Mouse (Mus musculus): ENCODE results near the gene Nfkbie. TPM values are rescaled to one million over a fixed set of nuclear protein-coding genes. Genes with fewer than 3 reads are reported as not detected.

Nfkbie gene
- polyA plus RNA-seq, 1 experiment: 6.2 TPM

- peaks cover 4% of the 10 kb centered on the region; the same call in 1 of the 2 replicates for H3K4me1 ChIP-seq (ENCODE audit: control insufficient read depth, insufficient read depth, low read length)
- no peak overlapping the region for H3K27ac ChIP-seq (ENCODE audit: insufficient read depth, low read length)
- H3K4me3 ChIP-seq (ENCODE audit: insufficient read depth, low read length): no peak overlapping the region
- no peak for TF ChIP-seq CTCF (IDR thresholded peaks at IDR 0.05; ENCODE audit: borderline replicate concordance, insufficient read depth, low read length)
- TF ChIP-seq POLR2A (IDR thresholded peaks at IDR 0.05; ENCODE audit: low read depth, low read length): no peak
Observed at GRCm38 (mm10) chr17:45598891-45599290, 43.4 kb downstream of the Nfkbie start.

DNA sequence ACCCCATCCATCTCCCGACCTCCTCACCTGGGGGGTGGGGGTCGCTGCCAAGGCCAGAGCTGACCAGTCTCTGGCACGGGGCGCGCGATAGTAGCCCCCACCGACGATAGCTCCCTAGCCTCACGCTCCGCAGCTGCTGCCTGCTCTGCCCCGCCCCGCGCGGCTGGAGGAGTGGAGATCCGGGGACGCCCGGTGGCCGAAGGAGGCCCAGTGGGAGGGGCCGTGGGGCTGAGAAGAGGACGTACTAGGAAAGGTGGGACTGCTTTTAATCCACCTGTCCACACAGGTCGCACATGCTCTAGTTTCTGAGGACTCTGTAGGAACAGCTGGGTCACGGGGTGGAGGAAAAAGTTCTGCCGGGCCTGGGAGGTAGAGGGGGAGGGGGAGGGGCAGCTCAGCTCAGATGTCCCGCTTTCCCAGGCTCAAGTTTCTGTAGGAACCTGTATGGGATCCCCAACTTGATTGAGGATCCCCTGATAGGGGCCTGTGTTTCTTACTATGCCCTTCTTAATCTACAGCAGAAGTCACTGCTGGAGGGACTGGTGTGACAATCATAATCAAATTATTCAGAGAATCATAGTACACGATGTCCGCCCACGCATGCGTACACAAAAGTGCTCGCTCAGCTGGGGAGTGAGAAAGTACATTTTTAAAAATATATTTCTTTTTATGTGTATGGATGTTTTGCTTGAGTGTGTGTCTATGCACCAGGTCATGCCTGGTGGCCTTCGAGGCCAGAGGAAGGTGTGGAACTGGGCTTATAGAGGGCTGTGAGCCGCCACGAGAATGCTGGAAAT lies 44.1 kb downstream of the Nfkbie start, which contains the start of gene Slc29a1:
Gene Slc29a1, minus strand, starts transcription at position 161 of the 797 bp plus-strand sequence.
- H3K4me1 ChIP-seq (ENCODE audit: control insufficient read depth, insufficient read depth, low read length): peaks cover 4% of the 10 kb centered on the region; the same call in 1 of the 2 replicates
- peak within 1 kb of the TSS; percentile 35; the same call in 1 of the 2 replicates for H3K4me3 ChIP-seq (ENCODE audit: insufficient read depth, low read length)
- TF ChIP-seq POLR2A (IDR thresholded peaks at IDR 0.05; ENCODE audit: low read depth, low read length): no peak
- no peak for TF ChIP-seq CTCF (IDR thresholded peaks at IDR 0.05; ENCODE audit: borderline replicate concordance, insufficient read depth, low read length)
- H3K27ac ChIP-seq (ENCODE audit: insufficient read depth, low read length): no peak within 1 kb of the TSS

DNA sequence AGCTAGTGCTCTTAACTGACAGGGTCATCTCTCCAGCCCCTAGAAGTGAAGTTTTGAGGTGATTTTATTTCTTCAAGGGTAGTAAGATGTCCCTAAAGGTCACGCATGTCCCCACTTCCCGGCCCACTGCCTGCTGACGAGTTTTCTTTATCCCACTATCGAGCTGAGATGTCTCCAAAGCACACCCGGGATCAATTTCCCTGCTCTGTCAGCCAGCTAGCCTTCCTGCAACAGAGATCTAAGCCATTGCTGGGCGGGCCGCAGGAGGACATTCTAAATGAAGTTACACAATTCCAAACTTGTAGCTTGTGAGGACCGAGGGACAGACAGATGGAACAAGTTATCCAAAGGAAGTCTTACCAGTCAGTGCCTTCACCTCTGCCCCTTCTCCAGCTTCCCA lies 44.8 kb downstream of the Nfkbie start:
- no peak overlapping the region for H3K27ac ChIP-seq (ENCODE audit: insufficient read depth, low read length)

GRCm38 (mm10) chr17:45601325-45601724 lies 45.8 kb downstream of the Nfkbie start:
- no peak overlapping the region for H3K4me3 ChIP-seq (ENCODE audit: insufficient read depth, low read length)
- peaks cover 2% of the 10 kb centered on the region; the same call in 1 of the 2 replicates for H3K4me1 ChIP-seq (ENCODE audit: control insufficient read depth, insufficient read depth, low read length)

More for the DNA sequence above, 44.8 kb downstream of the Nfkbie start:
- H3K4me1 ChIP-seq (ENCODE audit: control insufficient read depth, insufficient read depth, low read length): peaks cover 4% of the 10 kb centered on the region; the same call in 1 of the 2 replicates
- TF ChIP-seq POLR2A (IDR thresholded peaks at IDR 0.05; ENCODE audit: low read depth, low read length) (no peak), CTCF (IDR thresholded peaks at IDR 0.05; ENCODE audit: borderline replicate concordance, insufficient read depth, low read length) (no peak)
- H3K4me3 ChIP-seq (ENCODE audit: insufficient read depth, low read length): no peak overlapping the region

GRCm38 (mm10) chr17:45601877-45602304 lies 46.4 kb downstream of the Nfkbie start, which contains the start of gene Mymx:
Gene Mymx (minus strand): TSS chr17:45602102.
- Histone ChIP-seq H3K4me3 (ENCODE audit: insufficient read depth, low read length) (no peak within 1 kb of the TSS), H3K27ac (ENCODE audit: insufficient read depth, low read length) (no peak within 1 kb of the TSS), H3K4me1 (ENCODE audit: control insufficient read depth, insufficient read depth, low read length) (peaks cover under 1% of the 10 kb centered on the region; the same call in 1 of the 2 replicates)
- TF ChIP-seq CTCF (IDR thresholded peaks at IDR 0.05; ENCODE audit: borderline replicate concordance, insufficient read depth, low read length) (no peak), POLR2A (IDR thresholded peaks at IDR 0.05; ENCODE audit: low read depth, low read length) (no peak)

More at GRCm38 (mm10) chr17:45601325-45601724, 45.8 kb downstream of the Nfkbie start:
- no peak overlapping the region for H3K27ac ChIP-seq (ENCODE audit: insufficient read depth, low read length)
- TF ChIP-seq POLR2A (IDR thresholded peaks at IDR 0.05; ENCODE audit: low read depth, low read length): no peak
- TF ChIP-seq CTCF (IDR thresholded peaks at IDR 0.05; ENCODE audit: borderline replicate concordance, insufficient read depth, low read length): no peak

GRCm38 (mm10) chr17:45602984-45603383 lies 47.5 kb downstream of the Nfkbie start:
- TF ChIP-seq POLR2A (IDR thresholded peaks at IDR 0.05; ENCODE audit: low read depth, low read length) (no peak), CTCF (IDR thresholded peaks at IDR 0.05; ENCODE audit: borderline replicate concordance, insufficient read depth, low read length) (no peak)
- Histone ChIP-seq H3K4me1 (ENCODE audit: control insufficient read depth, insufficient read depth, low read length) (no peaks in the 10 kb centered on the region), H3K27ac (ENCODE audit: insufficient read depth, low read length) (no peak overlapping the region), H3K4me3 (ENCODE audit: insufficient read depth, low read length) (no peak overlapping the region)

- Histone ChIP-seq H3K4me1 (ENCODE audit: control insufficient read depth, insufficient read depth, low read length) (no peaks in the 10 kb centered on the region), H3K27ac (ENCODE audit: insufficient read depth, low read length) (no peak overlapping the region), H3K4me3 (ENCODE audit: insufficient read depth, low read length) (no peak overlapping the region)
- TF ChIP-seq CTCF (IDR thresholded peaks at IDR 0.05; ENCODE audit: borderline replicate concordance, insufficient read depth, low read length): no peak
- TF ChIP-seq POLR2A (IDR thresholded peaks at IDR 0.05; ENCODE audit: low read depth, low read length): no peak
Observed at GRCm38 (mm10) chr17:45606992-45607879, 51.7 kb downstream of the Nfkbie start.

GRCm38 (mm10) chr17:45608396-45608795 lies 52.9 kb downstream of the Nfkbie start:
- no peak for TF ChIP-seq CTCF (IDR thresholded peaks at IDR 0.05; ENCODE audit: borderline replicate concordance, insufficient read depth, low read length)
- TF ChIP-seq POLR2A (IDR thresholded peaks at IDR 0.05; ENCODE audit: low read depth, low read length): no peak
- Histone ChIP-seq H3K27ac (ENCODE audit: insufficient read depth, low read length) (no peak overlapping the region), H3K4me1 (ENCODE audit: control insufficient read depth, insufficient read depth, low read length) (no peaks in the 10 kb centered on the region), H3K4me3 (ENCODE audit: insufficient read depth, low read length) (no peak overlapping the region)

GRCm38 (mm10) chr17:45610144-45610866 lies 54.8 kb downstream of the Nfkbie start:
- Histone ChIP-seq H3K27ac (ENCODE audit: insufficient read depth, low read length) (no peak overlapping the region), H3K4me3 (ENCODE audit: insufficient read depth, low read length) (no peak overlapping the region), H3K4me1 (ENCODE audit: control insufficient read depth, insufficient read depth, low read length) (no peaks in the 10 kb centered on the region)
- TF ChIP-seq CTCF (IDR thresholded peaks at IDR 0.05; ENCODE audit: borderline replicate concordance, insufficient read depth, low read length) (no peak), POLR2A (IDR thresholded peaks at IDR 0.05; ENCODE audit: low read depth, low read length) (no peak)

All from embryonic fibroblast, embryonic 13.5 days (primary cell).